Mouse (Mus musculus): ENCODE results near the gene Adora1. TPM values are rescaled to one million over a fixed set of nuclear protein-coding genes. Genes with fewer than 3 reads are reported as not detected.
A peak's percentile ranks its signal among the peaks of the same experiment; 100 is the strongest.

Gene Adora1
- total RNA-seq, 2 experiments from 2014 or later = 224 to 230 TPM

- no peak for DNase-seq (ENCODE audit: extremely low spot score in 1 of 2, low spot score in 1 of 2)
These were observed 17.3 kb downstream of the Adora1 start for GRCm38 (mm10) chr1:134217942-134218341.

GRCm38 (mm10) chr1:134217028-134217481 lies 18.2 kb downstream of the Adora1 start:
- DNase-seq (ENCODE audit: extremely low spot score in 1 of 2, low spot score in 1 of 2) = no peak

GRCm38 (mm10) chr1:134216629-134216971 lies 18.6 kb downstream of the Adora1 start:
- DNase-seq (ENCODE audit: extremely low spot score in 1 of 2, low spot score in 1 of 2) = no peak

GRCm38 (mm10) chr1:134215751-134216628 lies 19.2 kb downstream of the Adora1 start:
- DNase-seq (ENCODE audit: extremely low spot score in 1 of 2, low spot score in 1 of 2) = no peak

GRCm38 (mm10) chr1:134215059-134215458 lies 20.2 kb downstream of the Adora1 start:
- DNase-seq (ENCODE audit: extremely low spot score in 1 of 2, low spot score in 1 of 2) = no peak

- no peak for DNase-seq (ENCODE audit: extremely low spot score in 1 of 2, low spot score in 1 of 2)
These were observed 21.8 kb downstream of the Adora1 start for GRCm38 (mm10) chr1:134213405-134213804.

- no peak for DNase-seq (ENCODE audit: extremely low spot score in 1 of 2, low spot score in 1 of 2)
These were observed 22.9 kb downstream of the Adora1 start for GRCm38 (mm10) chr1:134212351-134212750.

- no peak for DNase-seq (ENCODE audit: extremely low spot score in 1 of 2, low spot score in 1 of 2)
These were observed 23.6 kb downstream of the Adora1 start for GRCm38 (mm10) chr1:134211631-134212030.

- DNase-seq (ENCODE audit: extremely low spot score in 1 of 2, low spot score in 1 of 2) = no peak
These were observed 24.2 kb downstream of the Adora1 start for GRCm38 (mm10) chr1:134211043-134211442.

GRCm38 (mm10) chr1:134210179-134210755 lies 25.0 kb downstream of the Adora1 start:
- no peak for DNase-seq (ENCODE audit: extremely low spot score in 1 of 2, low spot score in 1 of 2)

GRCm38 (mm10) chr1:134206085-134206484 lies 29.1 kb downstream of the Adora1 start:
- DNase-seq (ENCODE audit: extremely low spot score in 1 of 2, low spot score in 1 of 2) = no peak

- DNase-seq (ENCODE audit: extremely low spot score in 1 of 2, low spot score in 1 of 2) = no peak
These were observed 29.8 kb downstream of the Adora1 start for GRCm38 (mm10) chr1:134205296-134206018.

GRCm38 (mm10) chr1:134204230-134204629 lies 31.0 kb downstream of the Adora1 start:
- no peak for DNase-seq (ENCODE audit: extremely low spot score in 1 of 2, low spot score in 1 of 2)

GRCm38 (mm10) chr1:134201751-134202420 lies 33.3 kb downstream of the Adora1 start:
- peak in 1 of 2 experiments; percentile 70 for DNase-seq (ENCODE audit: extremely low spot score in 1 of 2, low spot score in 1 of 2)

GRCm38 (mm10) chr1:134200998-134201686 lies 34.1 kb downstream of the Adora1 start:
- no peak for DNase-seq (ENCODE audit: extremely low spot score in 1 of 2, low spot score in 1 of 2)

- no peak for DNase-seq (ENCODE audit: extremely low spot score in 1 of 2, low spot score in 1 of 2)
These were observed 34.8 kb downstream of the Adora1 start for GRCm38 (mm10) chr1:134200481-134200880.

- DNase-seq (ENCODE audit: extremely low spot score in 1 of 2, low spot score in 1 of 2) = no peak
These were observed 36.8 kb downstream of the Adora1 start for GRCm38 (mm10) chr1:134198197-134198995.

- no peak for DNase-seq (ENCODE audit: extremely low spot score in 1 of 2, low spot score in 1 of 2)
These were observed 37.8 kb downstream of the Adora1 start for GRCm38 (mm10) chr1:134197325-134197982.

- DNase-seq (ENCODE audit: extremely low spot score in 1 of 2, low spot score in 1 of 2) = peak; percentile 67 to 79
These were observed 38.8 kb downstream of the Adora1 start for GRCm38 (mm10) chr1:134196386-134196785.

Data from layer of hippocampus, postnatal 25 days (tissue).